Mouse (Mus musculus): ENCODE measurements around the gene Ksr2. TPM values are rescaled to one million over a fixed set of nuclear protein-coding genes. Genes with fewer than 3 reads are reported as not detected.

Ksr2 gene
- total RNA-seq, 2 experiments from 2014 or later = 40.3 to 44.6 TPM

- no peak for DNase-seq (ENCODE audit: low spot score in 2 of 2)
- no peak overlapping the region for H3K4me3 ChIP-seq
- H3K27ac ChIP-seq = no peak overlapping the region
- TF ChIP-seq CTCF (conservative IDR thresholded peaks at IDR 0.05) = no peak
Observed at GRCm38 (mm10) chr5:117458899-117459298, 45.1 kb downstream of the Ksr2 start.

- no peak overlapping the region for H3K4me3 ChIP-seq
- no peak overlapping the region for H3K27ac ChIP-seq
- TF ChIP-seq CTCF (conservative IDR thresholded peaks at IDR 0.05) = no peak
- no peak for DNase-seq (ENCODE audit: low spot score in 2 of 2)
Observed at GRCm38 (mm10) chr5:117460261-117460660, 46.5 kb downstream of the Ksr2 start.

- DNase-seq (ENCODE audit: low spot score in 2 of 2) = no peak
- no peak overlapping the region for H3K27ac ChIP-seq
- H3K4me3 ChIP-seq = no peak overlapping the region
- TF ChIP-seq CTCF (conservative IDR thresholded peaks at IDR 0.05) = no peak
Observed at GRCm38 (mm10) chr5:117467052-117467451, 53.3 kb downstream of the Ksr2 start.

GRCm38 (mm10) chr5:117468961-117469360, 55.2 kb downstream of the Ksr2 start:
- Histone ChIP-seq H3K4me3 (no peak overlapping the region), H3K27ac (no peak overlapping the region)
- DNase-seq (ENCODE audit: low spot score in 2 of 2) = no peak
- TF ChIP-seq CTCF (conservative IDR thresholded peaks at IDR 0.05) = no peak

GRCm38 (mm10) chr5:117469572-117469971, 55.8 kb downstream of the Ksr2 start:
- TF ChIP-seq CTCF (conservative IDR thresholded peaks at IDR 0.05) = no peak
- DNase-seq (ENCODE audit: low spot score in 2 of 2) = no peak
- Histone ChIP-seq H3K4me3 (no peak overlapping the region), H3K27ac (no peak overlapping the region)

- Histone ChIP-seq H3K4me3 (no peak overlapping the region), H3K27ac (no peak overlapping the region)
- DNase-seq (ENCODE audit: low spot score in 2 of 2) = no peak
- no peak for TF ChIP-seq CTCF (conservative IDR thresholded peaks at IDR 0.05)
Observed at GRCm38 (mm10) chr5:117481162-117481561, 67.4 kb downstream of the Ksr2 start.

GRCm38 (mm10) chr5:117481586-117481985, 67.8 kb downstream of the Ksr2 start:
- no peak overlapping the region for H3K27ac ChIP-seq
- no peak for DNase-seq (ENCODE audit: low spot score in 2 of 2)
- no peak for TF ChIP-seq CTCF (conservative IDR thresholded peaks at IDR 0.05)
- H3K4me3 ChIP-seq = no peak overlapping the region

GRCm38 (mm10) chr5:117482013-117482412, 68.2 kb downstream of the Ksr2 start:
- no peak overlapping the region for H3K4me3 ChIP-seq
- H3K27ac ChIP-seq = no peak overlapping the region
- no peak for TF ChIP-seq CTCF (conservative IDR thresholded peaks at IDR 0.05)
- DNase-seq (ENCODE audit: low spot score in 2 of 2) = no peak

GRCm38 (mm10) chr5:117485411-117485810, 71.6 kb downstream of the Ksr2 start:
- TF ChIP-seq CTCF (conservative IDR thresholded peaks at IDR 0.05) = no peak
- H3K27ac ChIP-seq = no peak overlapping the region
- no peak overlapping the region for H3K4me3 ChIP-seq
- no peak for DNase-seq (ENCODE audit: low spot score in 2 of 2)

- DNase-seq (ENCODE audit: low spot score in 2 of 2) = no peak
- Histone ChIP-seq H3K4me3 (no peak overlapping the region), H3K27ac (no peak overlapping the region)
- TF ChIP-seq CTCF (conservative IDR thresholded peaks at IDR 0.05) = no peak
Observed at GRCm38 (mm10) chr5:117486092-117486491, 72.3 kb downstream of the Ksr2 start.

- TF ChIP-seq CTCF (conservative IDR thresholded peaks at IDR 0.05) = no peak
- H3K27ac ChIP-seq = no peak overlapping the region
- no peak for DNase-seq (ENCODE audit: low spot score in 2 of 2)
- no peak overlapping the region for H3K4me3 ChIP-seq
Observed at GRCm38 (mm10) chr5:117488155-117488554, 74.4 kb downstream of the Ksr2 start.

- Histone ChIP-seq H3K4me3 (no peak overlapping the region), H3K27ac (no peak overlapping the region)
- DNase-seq (ENCODE audit: low spot score in 2 of 2) = no peak
- TF ChIP-seq CTCF (conservative IDR thresholded peaks at IDR 0.05) = no peak
Observed at GRCm38 (mm10) chr5:117488670-117489325, 75.0 kb downstream of the Ksr2 start.

- peak overlapping the region; percentile 42 for H3K4me3 ChIP-seq
- DNase-seq (ENCODE audit: low spot score in 2 of 2) = peak; percentile 58 to 73
Observed at GRCm38 (mm10) chr5:117492933-117493863, 79.4 kb downstream of the Ksr2 start.

More at GRCm38 (mm10) chr5:117492933-117493863, 79.4 kb downstream of the Ksr2 start:
- no peak for TF ChIP-seq CTCF (conservative IDR thresholded peaks at IDR 0.05)
- H3K27ac ChIP-seq = peak overlapping the region; percentile 91
